Mouse (Mus musculus): Measurements from ENCODE around the gene Gpr161.
A peak's percentile ranks its signal among the peaks of the same experiment; 100 is the strongest.
"Not testable (repeated sequence)": the region's sequence is repeated elsewhere in the genome, so short reads cannot be mapped to it uniquely, and the experiment has no call there.

Gpr161 gene

GRCm38 (mm10) chr1:165308180-165308579 lies 12.6 kb downstream of the Gpr161 start:
- no peak for DNase-seq (ENCODE audit: low spot score in 2 of 2)

- no peak for DNase-seq (ENCODE audit: low spot score in 2 of 2)
Observed at GRCm38 (mm10) chr1:165316361-165316760, 20.8 kb downstream of the Gpr161 start.

- peak; percentile 62 to 72 for DNase-seq (ENCODE audit: low spot score in 2 of 2)
Observed at GRCm38 (mm10) chr1:165320141-165320934, 24.7 kb downstream of the Gpr161 start.

GRCm38 (mm10) chr1:165321393-165321861 lies 25.8 kb downstream of the Gpr161 start:
- peak in 1 of 2 experiments; percentile 33 for DNase-seq (ENCODE audit: low spot score in 2 of 2)

GRCm38 (mm10) chr1:165321891-165322290 lies 26.3 kb downstream of the Gpr161 start:
- no peak for DNase-seq (ENCODE audit: low spot score in 2 of 2)

GRCm38 (mm10) chr1:165322934-165323333 lies 27.3 kb downstream of the Gpr161 start:
- DNase-seq (ENCODE audit: low spot score in 2 of 2): no peak

GRCm38 (mm10) chr1:165327370-165327769 lies 31.8 kb downstream of the Gpr161 start:
- no peak for DNase-seq (ENCODE audit: low spot score in 2 of 2)

- DNase-seq (ENCODE audit: low spot score in 2 of 2): no peak
Observed at GRCm38 (mm10) chr1:165327831-165328230, 32.2 kb downstream of the Gpr161 start.

- not testable (repeated sequence) for DNase-seq (ENCODE audit: low spot score in 2 of 2)
Observed at GRCm38 (mm10) chr1:165328384-165329289, 33.0 kb downstream of the Gpr161 start.

GRCm38 (mm10) chr1:165330859-165331258 lies 35.3 kb downstream of the Gpr161 start:
- DNase-seq (ENCODE audit: low spot score in 2 of 2): no peak

- DNase-seq (ENCODE audit: low spot score in 2 of 2): no peak
Observed at GRCm38 (mm10) chr1:165332797-165333196, 37.2 kb downstream of the Gpr161 start.

GRCm38 (mm10) chr1:165342126-165342525 lies 46.5 kb downstream of the Gpr161 start:
- DNase-seq (ENCODE audit: low spot score in 2 of 2): no peak

GRCm38 (mm10) chr1:165344453-165344852 lies 48.9 kb downstream of the Gpr161 start:
- no peak for DNase-seq (ENCODE audit: low spot score in 2 of 2)

GRCm38 (mm10) chr1:165348627-165349026 lies 53.0 kb downstream of the Gpr161 start:
- DNase-seq (ENCODE audit: low spot score in 2 of 2): no peak

- DNase-seq (ENCODE audit: low spot score in 2 of 2): no peak
Observed at GRCm38 (mm10) chr1:165356347-165356746, 60.8 kb downstream of the Gpr161 start.

GRCm38 (mm10) chr1:165363271-165363670 lies 67.7 kb downstream of the Gpr161 start:
- no peak for DNase-seq (ENCODE audit: low spot score in 2 of 2)

- no peak for DNase-seq (ENCODE audit: low spot score in 2 of 2)
Observed at GRCm38 (mm10) chr1:165365057-165365456, 69.5 kb downstream of the Gpr161 start.

- no peak for DNase-seq (ENCODE audit: low spot score in 2 of 2)
Observed at GRCm38 (mm10) chr1:165370990-165371389, 75.4 kb downstream of the Gpr161 start.

- DNase-seq (ENCODE audit: low spot score in 2 of 2): no peak
Observed at GRCm38 (mm10) chr1:165373839-165374238, 78.2 kb downstream of the Gpr161 start.
